Mouse (Mus musculus): Measurements from ENCODE around the gene Tenm3.

Gene Tenm3

GRCm38 (mm10) chr8:48665193-48665592 is 178.6 kb downstream of the Tenm3 start:
- no peak for DNase-seq (ENCODE audit: low read depth)

- DNase-seq (ENCODE audit: low read depth), result no peak
These were observed 184.5 kb downstream of the Tenm3 start for GRCm38 (mm10) chr8:48659226-48659625.

- DNase-seq (ENCODE audit: low read depth), result no peak
These were observed 188.2 kb downstream of the Tenm3 start for GRCm38 (mm10) chr8:48655381-48656043.

DNA sequence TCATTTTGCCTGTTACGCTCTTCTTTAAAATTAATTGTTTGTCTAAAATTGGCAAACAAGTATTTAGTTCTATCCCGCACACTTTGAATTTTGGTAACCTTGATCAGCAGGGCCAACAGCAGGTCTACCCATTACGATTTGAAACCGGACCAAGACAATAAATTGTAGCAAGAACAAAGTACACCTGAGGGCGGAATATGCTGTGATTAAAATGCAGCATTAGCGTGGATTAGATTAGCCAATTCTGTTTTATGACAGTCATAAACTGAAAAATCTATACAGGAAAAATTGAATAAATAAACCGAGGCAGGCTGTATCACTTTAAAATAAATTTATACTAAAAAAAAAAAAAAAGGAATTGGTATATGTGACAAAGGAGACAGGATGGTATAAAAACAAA is 193.9 kb downstream of the Tenm3 start:
- DNase-seq (ENCODE audit: low read depth), result no peak

GRCm38 (mm10) chr8:48649415-48649814 is 194.3 kb downstream of the Tenm3 start:
- DNase-seq (ENCODE audit: low read depth), result no peak

DNA sequence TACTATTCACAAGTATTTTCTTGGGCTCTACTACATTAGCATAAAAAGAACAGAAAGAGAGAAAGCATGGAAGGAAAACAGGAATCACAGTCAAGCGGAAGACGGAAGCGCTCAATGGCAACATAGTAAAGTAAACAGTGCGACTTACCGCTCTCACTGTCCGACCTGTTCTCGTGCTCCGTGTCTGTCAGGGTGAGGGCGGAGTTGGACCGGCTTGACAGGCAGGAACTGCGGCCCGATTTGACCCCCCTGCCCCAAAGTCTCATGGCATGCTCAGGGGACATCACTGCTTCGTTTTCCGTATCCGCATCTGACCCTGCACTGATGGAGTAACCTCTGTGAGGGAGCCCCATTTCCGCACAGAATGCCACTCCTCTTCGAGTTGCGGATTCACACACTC is 197.6 kb downstream of the Tenm3 start:
- DNase-seq (ENCODE audit: low read depth), result no peak

GRCm38 (mm10) chr8:48638129-48638528 is 205.6 kb downstream of the Tenm3 start:
- no peak for DNase-seq (ENCODE audit: low read depth)

- no peak for DNase-seq (ENCODE audit: low read depth)
These were observed 206.8 kb downstream of the Tenm3 start for GRCm38 (mm10) chr8:48636979-48637378.

- DNase-seq (ENCODE audit: low read depth), result no peak
These were observed 207.9 kb downstream of the Tenm3 start for GRCm38 (mm10) chr8:48635815-48636214.

- DNase-seq (ENCODE audit: low read depth), result no peak
These were observed 210.3 kb downstream of the Tenm3 start for GRCm38 (mm10) chr8:48633426-48633825.

- no peak for DNase-seq (ENCODE audit: low read depth)
These were observed 221.1 kb downstream of the Tenm3 start for GRCm38 (mm10) chr8:48622517-48623153.

DNA sequence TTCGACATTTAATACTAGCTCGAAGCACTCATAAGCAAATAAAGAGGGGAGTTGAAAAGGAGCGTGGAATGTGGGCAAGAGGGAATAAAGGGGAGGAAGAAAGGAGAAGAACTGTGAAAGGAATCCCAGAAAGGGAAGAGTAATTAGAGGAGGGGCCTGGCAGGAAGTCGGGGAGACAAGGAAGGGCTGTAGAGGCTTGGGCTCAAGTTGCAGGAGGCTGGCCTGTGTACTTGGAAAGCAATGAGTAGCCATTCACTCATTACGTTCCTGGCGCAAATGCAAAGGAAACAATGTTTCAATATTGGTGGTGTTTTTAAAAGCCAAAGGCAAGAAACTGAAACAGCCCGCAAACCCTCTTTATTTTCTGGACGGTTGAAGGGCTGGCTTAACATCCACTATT is 228.7 kb downstream of the Tenm3 start:
- no peak for DNase-seq (ENCODE audit: low read depth)

GRCm38 (mm10) chr8:48611934-48612512 is 231.7 kb downstream of the Tenm3 start:
- DNase-seq (ENCODE audit: low read depth), result no peak

- no peak for DNase-seq (ENCODE audit: low read depth)
These were observed 232.6 kb downstream of the Tenm3 start for GRCm38 (mm10) chr8:48611126-48611525.

- DNase-seq (ENCODE audit: low read depth), result no peak
These were observed 233.4 kb downstream of the Tenm3 start for GRCm38 (mm10) chr8:48610316-48610715.

DNA sequence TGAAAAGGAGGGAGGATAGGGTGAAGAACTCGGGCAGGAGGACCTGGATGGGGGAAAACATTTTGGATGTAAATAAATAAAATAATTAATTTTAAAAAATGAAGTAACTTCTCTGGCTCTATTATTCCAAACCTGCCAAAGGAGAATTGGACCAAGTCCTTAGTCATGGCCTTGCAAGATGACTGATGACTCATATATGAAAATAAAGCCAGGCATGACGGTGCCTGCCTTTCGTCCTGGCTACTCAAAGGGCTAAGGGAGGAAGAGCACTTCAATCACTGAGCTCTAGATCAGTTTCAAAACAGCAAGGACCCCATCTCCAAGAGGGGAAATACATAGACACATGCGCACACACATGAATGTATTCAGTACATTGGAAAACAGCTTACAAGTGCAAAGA is 234.1 kb downstream of the Tenm3 start:
- DNase-seq (ENCODE audit: low read depth), result no peak

DNA sequence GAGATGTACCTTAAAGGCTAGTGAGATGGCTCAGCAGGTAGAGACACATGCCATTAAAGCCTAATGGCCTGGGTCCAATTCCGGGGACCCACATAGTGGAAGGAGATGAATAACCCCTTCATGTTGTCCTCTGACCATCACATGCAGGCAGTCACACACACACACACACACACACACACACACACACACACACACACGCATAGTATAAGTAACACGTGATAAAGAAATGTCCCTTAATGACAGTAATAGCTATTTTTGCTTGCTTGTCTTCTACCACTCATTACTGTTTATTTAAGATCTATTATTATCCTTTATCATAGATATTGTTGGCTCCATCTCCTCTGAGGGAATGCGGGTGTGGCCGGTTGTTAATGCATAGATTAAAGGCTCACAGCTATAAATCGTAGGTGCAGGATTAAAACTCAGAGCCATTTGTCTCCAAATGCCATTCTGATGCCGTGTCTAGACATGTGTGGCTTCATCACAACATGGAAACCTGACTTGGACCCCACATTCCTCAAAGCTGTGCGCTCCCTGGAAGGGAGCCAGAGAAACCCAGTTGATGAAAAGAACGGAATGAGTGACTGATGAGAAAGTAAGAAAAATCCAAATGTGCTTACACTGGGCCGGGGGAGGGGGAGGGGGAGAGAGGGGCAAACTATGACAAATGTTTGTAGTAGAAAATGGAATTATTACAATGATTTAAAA is 239.4 kb downstream of the Tenm3 start:
- no peak for DNase-seq (ENCODE audit: low read depth)

DNA sequence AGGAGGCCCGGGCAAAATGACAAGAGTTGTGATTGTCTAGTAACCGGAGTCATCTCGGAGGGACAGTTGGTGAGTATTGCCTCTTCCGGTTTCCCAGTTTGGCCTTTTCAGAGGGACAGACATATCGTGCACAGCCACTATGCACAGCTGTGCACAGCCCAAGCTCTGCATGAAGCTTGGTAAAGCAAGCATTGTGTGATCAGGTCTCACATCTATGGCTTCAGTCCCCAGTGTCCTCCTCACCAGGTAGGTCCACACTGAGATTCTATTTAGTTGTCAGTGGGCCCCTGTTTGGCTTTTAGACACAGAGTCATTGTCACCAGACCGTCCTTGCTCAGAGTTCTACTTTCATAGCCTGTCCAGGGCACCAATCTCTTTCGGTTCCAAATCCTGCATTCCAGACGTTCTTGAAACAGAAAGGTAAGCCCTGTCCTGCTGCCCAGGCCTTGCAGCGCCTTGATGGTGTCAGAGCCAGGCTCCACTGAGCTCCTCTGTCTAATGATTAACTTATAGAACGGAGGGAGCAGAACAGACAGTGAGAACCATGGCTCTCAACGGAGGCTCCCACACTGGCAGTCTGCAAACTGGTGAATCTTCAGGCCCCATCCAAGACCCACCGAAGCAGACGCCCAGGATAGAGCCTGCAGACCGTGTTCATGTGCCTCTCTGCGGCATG is 240.4 kb downstream of the Tenm3 start:
- no peak for DNase-seq (ENCODE audit: low read depth)

DNA sequence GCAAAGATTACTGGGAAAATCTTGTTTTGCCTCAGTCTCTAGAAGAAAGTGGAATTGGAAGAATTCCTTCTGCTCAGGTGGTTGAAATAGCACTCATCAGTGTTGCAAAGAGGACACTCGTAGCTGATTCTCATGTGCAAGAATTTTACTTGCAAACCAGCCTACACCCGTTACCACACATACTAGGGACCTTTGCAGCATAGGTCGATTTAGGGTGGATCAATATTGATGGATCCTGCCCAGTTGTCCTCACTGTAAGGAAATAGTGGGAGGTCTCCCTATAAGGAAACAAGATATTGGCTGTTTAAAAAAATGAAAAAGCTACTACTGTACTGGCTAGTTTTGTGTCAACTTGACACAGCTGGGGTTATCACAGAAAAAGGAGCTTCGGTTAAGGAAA is 242.1 kb downstream of the Tenm3 start:
- no peak for DNase-seq (ENCODE audit: low read depth)

DNA sequence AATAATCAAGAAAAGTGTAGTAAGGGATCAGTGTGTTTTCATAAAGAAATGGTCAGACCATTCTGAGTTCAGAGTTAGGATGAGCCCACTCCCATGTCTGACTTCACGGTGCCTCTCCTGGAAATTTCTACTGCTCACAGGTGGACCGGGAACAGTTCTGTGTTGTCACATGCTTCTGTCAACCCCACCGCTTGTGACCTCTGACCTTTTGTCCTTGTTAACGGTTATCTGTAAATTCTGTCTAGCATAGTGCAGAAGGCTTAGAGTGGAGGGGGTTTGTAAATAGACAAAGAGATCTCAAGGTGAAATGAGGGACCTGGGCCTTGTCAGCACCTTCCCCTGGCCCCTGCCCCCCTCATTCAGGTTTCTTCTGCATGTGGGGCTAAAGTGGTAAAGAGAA is 244.7 kb downstream of the Tenm3 start:
- DNase-seq (ENCODE audit: low read depth), result no peak

DNA sequence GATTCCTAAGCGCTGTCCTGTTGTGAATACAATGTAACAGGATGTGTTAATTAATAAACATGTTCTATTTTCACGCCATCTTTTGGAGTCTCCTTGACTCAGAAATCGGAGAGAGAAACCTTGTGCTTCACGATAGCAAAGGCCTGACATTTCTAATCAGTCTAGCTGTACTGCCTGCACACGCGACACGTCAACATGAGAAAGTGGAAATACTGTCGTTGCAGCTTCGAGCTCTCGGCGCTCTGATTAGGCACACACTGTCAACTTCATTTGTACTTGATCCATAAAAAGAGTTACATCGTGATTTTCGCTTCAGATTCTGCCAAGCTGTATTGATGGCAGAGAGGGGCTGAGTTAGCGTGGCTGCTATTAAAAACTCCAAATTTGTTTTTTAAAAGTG is 247.4 kb downstream of the Tenm3 start:
- DNase-seq (ENCODE audit: low read depth), result no peak

GRCm38 (mm10) chr8:48591818-48592217 is 251.9 kb downstream of the Tenm3 start:
- DNase-seq (ENCODE audit: low read depth), result no peak
